22 mouse cellular contexts compared by ENCODE assay signal in the genomic region with DNA sequence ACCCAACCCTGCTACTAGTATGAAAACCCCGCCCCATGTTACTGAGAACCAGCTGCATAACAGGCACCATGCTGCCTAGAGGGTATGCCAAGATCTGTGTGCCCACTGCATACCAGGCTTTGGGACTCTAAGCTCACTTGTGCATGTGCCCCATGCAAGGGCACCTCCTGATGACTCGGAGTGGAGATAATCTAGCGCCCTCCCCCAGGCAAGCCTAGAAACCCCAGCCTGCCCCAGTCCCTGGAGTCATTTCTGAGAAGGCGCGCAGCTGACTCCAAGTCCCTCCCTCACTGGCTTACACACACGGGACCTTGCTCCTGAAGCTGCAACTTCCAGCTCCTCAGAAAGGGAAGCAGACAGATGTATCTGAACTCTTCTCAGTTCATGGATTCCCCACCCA. TPM values are rescaled to one million over a fixed set of nuclear protein-coding genes. Genes with fewer than 3 reads are reported as not detected.
DNase-seq lines count a peak whose midpoint lies in the region; ATAC-seq and TF ChIP-seq lines count a peak whose summit lies in the region.
"Had no signal": no experiment of that assay in that cellular context is flagged by ENCODE, and none has a peak within 500 bp of the region (broad histone marks: within the 10 kb centered on the region; RNA-seq: fewer than 3 reads in every experiment).

No protein-coding gene starts in this region.

- no peak overlapping the region for H3K4me3 ChIP-seq in heart, embryonic 11.5 days (ENCODE audit: low read depth, low read length)
- no peak overlapping the region for H3K4me3 ChIP-seq in intestine, postnatal 0 days (ENCODE audit: low read depth, low read length)
- H3K4me3 ChIP-seq in midbrain, embryonic 10.5 days: no peak overlapping the region
- H3K4me3 ChIP-seq: embryonic facial prominence, embryonic 15.5 days had no signal

- H3K9me3 ChIP-seq in heart, embryonic 11.5 days (replicated peaks; ENCODE audit: control insufficient read depth, low read length): no peaks in the 10 kb centered on the region
- H3K9me3 ChIP-seq in intestine, postnatal 0 days (ENCODE audit: control insufficient read depth): no peaks in the 10 kb centered on the region
- no peaks in the 10 kb centered on the region for H3K9me3 ChIP-seq in midbrain, embryonic 10.5 days (replicated peaks)
- H3K9me3 ChIP-seq: embryonic facial prominence, embryonic 15.5 days had no signal

- TF ChIP-seq CTCF in intestine, postnatal 0 days (IDR thresholded peaks at IDR 0.05; ENCODE audit: low read depth): no peak

- DNase-seq in gastrocnemius, postnatal 14 days: peak; percentile 29
- DNase-seq in gastrocnemius, postnatal 10 days: no peak
- DNase-seq in heart, postnatal 14 days: peak; percentile 32 to 44
- DNase-seq in midbrain, embryonic 10.5 days (ENCODE audit: low spot score): no peak
- DNase-seq in cerebellum, postnatal 4 days (ENCODE audit: low spot score in 2 of 2): no peak
- DNase-seq: adrenal gland, postnatal 10 days; cerebellum, postnatal 14 days; embryo, embryonic 11 days; kidney, adult 9 months; kidney, postnatal 36 days; lung, adult 2 months; lung, postnatal 4 days; right cerebral cortex, adult 18-20 months had no signal

- H3K4me1 ChIP-seq in heart, embryonic 11.5 days (ENCODE audit: control insufficient read depth, insufficient read depth, low read length): peaks cover 13% of the 10 kb centered on the region; the same call in 1 of the 2 replicates
- H3K4me1 ChIP-seq in intestine, postnatal 0 days (replicated peaks; ENCODE audit: control insufficient read depth, insufficient read depth, low read length): no peaks in the 10 kb centered on the region
- no peaks in the 10 kb centered on the region for H3K4me1 ChIP-seq in midbrain, embryonic 10.5 days

- no peaks in the 10 kb centered on the region for H3K27me3 ChIP-seq in heart, embryonic 11.5 days (ENCODE audit: control insufficient read depth, insufficient read depth, low read length)
- H3K27me3 ChIP-seq in intestine, postnatal 0 days (replicated peaks; ENCODE audit: control insufficient read depth, insufficient read depth, low read length): no peaks in the 10 kb centered on the region
- H3K27me3 ChIP-seq in midbrain, embryonic 10.5 days (ENCODE audit: low read depth, poor library complexity, severe bottlenecking): no peaks in the 10 kb centered on the region
- H3K27me3 ChIP-seq: embryonic facial prominence, embryonic 15.5 days had no signal

- intact Hi-C loops in gastrocnemius, postnatal 14 days (cut with DNase I; ENCODE audit: low total_unique reads): no loop called here
- intact Hi-C loops in heart, postnatal 14 days (cut with DNase I): no loop called here

- no peak for ATAC-seq in heart, embryonic 11.5 days (replicated peaks; ENCODE audit: insufficient number of reproducible peaks, low FRiP score, low TSS enrichment)
- ATAC-seq in intestine, postnatal 0 days: no peak
- ATAC-seq: activated CD4-positive, CD25-positive, alpha-beta regulatory T cell, adult 4 months; forebrain, embryonic 16.5 days had no signal

- 0 out of 2 replicates have a peak overlapping the region, but pooled peaks have one; percentile 49 for H3K4me2 ChIP-seq in heart, embryonic 11.5 days
- H3K4me2 ChIP-seq in intestine, postnatal 0 days (replicated peaks; ENCODE audit: low read depth): no peak overlapping the region
- H3K4me2 ChIP-seq: embryonic facial prominence, embryonic 15.5 days; hindbrain, embryonic 14.5 days; liver, embryonic 11.5 days had no signal

- H3K27ac ChIP-seq in heart, embryonic 11.5 days (ENCODE audit: low read depth, low read length): no peak overlapping the region
- no peak overlapping the region for H3K27ac ChIP-seq in intestine, postnatal 0 days (ENCODE audit: low read depth, low read length)
- no peak overlapping the region for H3K27ac ChIP-seq in midbrain, embryonic 10.5 days (replicated peaks)
- H3K27ac ChIP-seq: embryonic facial prominence, embryonic 15.5 days; hindbrain, embryonic 14.5 days had no signal

- no peaks in the 10 kb centered on the region for H3K36me3 ChIP-seq in heart, embryonic 11.5 days (ENCODE audit: control insufficient read depth, insufficient read depth, low read length)
- no peaks in the 10 kb centered on the region for H3K36me3 ChIP-seq in intestine, postnatal 0 days (ENCODE audit: control insufficient read depth, insufficient read depth)
- no peaks in the 10 kb centered on the region for H3K36me3 ChIP-seq in midbrain, embryonic 10.5 days
- H3K36me3 ChIP-seq: embryonic facial prominence, embryonic 15.5 days; G1E had no signal

- WGBS in heart, embryonic 11.5 days (ENCODE audit: insufficient replicate concordance): 76% methylated on average over 6 of the region's 6 CpGs
- WGBS in intestine, postnatal 0 days: 79% methylated on average over 6 of the region's 6 CpGs
- WGBS in midbrain, embryonic 10.5 days: 83% methylated on average over 6 of the region's 6 CpGs

- no peak overlapping the region for H3K9ac ChIP-seq in heart, embryonic 11.5 days (ENCODE audit: low read depth, low read length)
- no peak overlapping the region for H3K9ac ChIP-seq in intestine, postnatal 0 days (ENCODE audit: low read depth, low read length)
- H3K9ac ChIP-seq: embryonic facial prominence, embryonic 15.5 days; hindbrain, embryonic 14.5 days had no signal

RNA-seq across cellular contexts. Expression of a gene that starts 4.0 kb away (rescaled TPM):
- total RNA-seq in gastrocnemius, postnatal 14 days (2021): 100 to 1,000 TPM; 112 to 130 TPM
- total RNA-seq in gastrocnemius, postnatal 10 days (2021): 100 to 1,000 TPM; 162 to 173 TPM
- polyA plus RNA-seq in heart, embryonic 11.5 days (2014; fragmentation: Nextera tagmentation; extraction: Ambion mirVana): 59.6 and 64.9 TPM in 2 replicates
- total RNA-seq in heart, postnatal 14 days (2021): 100 to 1,000 TPM; 131 to 137 TPM
- polyA plus RNA-seq in intestine, postnatal 0 days (2015; fragmentation: Nextera tagmentation; extraction: Ambion mirVana): 4.1 and 4.9 TPM in 2 replicates
- not detected in 2 replicates for polyA plus RNA-seq in midbrain, embryonic 10.5 days (2016; fragmentation: Nextera tagmentation; extraction: Ambion mirVana)
- total RNA-seq: G1E; left cerebral cortex, adult 18-20 months had no signal
- polyA plus RNA-seq: activated CD4-positive, CD25-positive, alpha-beta regulatory T cell, adult 4 months; forebrain, embryonic 16.5 days; G1E had no signal

RNA-seq across cellular contexts. Expression of a gene that starts 26.4 kb away (rescaled TPM):
- total RNA-seq in gastrocnemius, postnatal 14 days (2021): under 1 TPM; 0.11 to 0.33 TPM
- under 1 TPM; 0.23 to 0.34 TPM for total RNA-seq in gastrocnemius, postnatal 10 days (2021)
- 0.13 and 0.26 TPM in 2 replicates for polyA plus RNA-seq in heart, embryonic 11.5 days (2014; fragmentation: Nextera tagmentation; extraction: Ambion mirVana)
- under 1 TPM; 0.15 to 0.19 TPM for total RNA-seq in heart, postnatal 14 days (2021)
- polyA plus RNA-seq in intestine, postnatal 0 days (2015; fragmentation: Nextera tagmentation; extraction: Ambion mirVana): 0.14 and 0.18 TPM in 2 replicates
- 0.11 and 0.20 TPM in 2 replicates for polyA plus RNA-seq in midbrain, embryonic 10.5 days (2016; fragmentation: Nextera tagmentation; extraction: Ambion mirVana)
- polyA plus RNA-seq: activated CD4-positive, CD25-positive, alpha-beta regulatory T cell, adult 4 months; liver, embryonic 11.5 days had no signal

Comparison
In these comparisons a context has a peak if more than half of its experiments do, and no peak if none do; other contexts are left out.
1. DNase-seq: peak in gastrocnemius, postnatal 14 days (single experiment) and heart, postnatal 14 days (2 of 2); none in gastrocnemius, postnatal 10 days (single experiment), midbrain, embryonic 10.5 days (single experiment) and cerebellum, postnatal 4 days (0 of 2).